Mouse (Mus musculus): ENCODE data around the gene Gm17387. TPM values are rescaled to one million over a fixed set of nuclear protein-coding genes. Genes with fewer than 3 reads are reported as not detected.

Gene Gm17387
- total and polyA plus RNA-seq, 2 experiments from 2014 or later = not detected

DNA sequence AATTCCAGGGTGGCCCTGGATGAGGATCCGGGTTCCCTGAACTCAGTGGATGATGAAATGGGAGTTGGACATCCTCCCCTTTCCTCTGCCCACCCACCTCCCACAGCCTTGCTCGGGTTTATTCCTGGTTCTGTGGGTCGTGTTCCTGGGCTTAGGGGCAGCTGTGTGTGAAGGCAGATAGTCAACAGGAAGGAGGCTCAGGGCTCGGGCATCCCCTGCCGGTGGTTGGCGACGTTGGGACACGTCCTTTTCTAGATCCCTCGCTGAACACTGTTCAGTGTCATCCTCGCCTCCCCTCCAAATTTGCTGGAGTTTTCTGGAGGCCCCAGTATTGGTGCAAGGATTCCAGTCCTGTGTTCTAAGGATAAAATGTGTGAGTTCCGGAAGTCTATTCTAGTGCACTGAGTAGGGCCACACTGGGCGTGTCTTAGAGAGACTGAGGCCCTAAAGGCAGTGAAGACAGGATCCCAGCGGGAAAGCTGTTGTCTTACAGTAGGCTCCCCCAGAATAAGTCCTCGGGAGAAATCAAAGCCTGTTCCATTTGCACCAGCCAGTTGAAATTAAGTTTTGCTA lies 37.7 kb upstream of the Gm17387 start:
- DNase-seq (ENCODE audit: low spot score) = no peak
- Histone ChIP-seq H3K4me3 (ENCODE audit: low read length) (no peak overlapping the region), H3K27me3 (ENCODE audit: insufficient read depth, low read length) (no peaks in the 10 kb centered on the region), H3K36me3 (ENCODE audit: insufficient read depth, low read length) (no peaks in the 10 kb centered on the region), H3K9me3 (ENCODE audit: low read length) (no peaks in the 10 kb centered on the region), H3K4me2 (ENCODE audit: low read depth, low read length) (no peak overlapping the region), H3K4me1 (ENCODE audit: insufficient read depth, low read length) (no peaks in the 10 kb centered on the region), H3K9ac (replicated peaks; ENCODE audit: low read length) (no peak overlapping the region), H3K27ac (no peak overlapping the region)
- WGBS = 89% methylated on average over 13 of the region's 14 CpGs
- TF ChIP-seq CTCF (IDR thresholded peaks at IDR 0.05; ENCODE audit: low read depth) = no peak
- ATAC-seq = no peak

DNA sequence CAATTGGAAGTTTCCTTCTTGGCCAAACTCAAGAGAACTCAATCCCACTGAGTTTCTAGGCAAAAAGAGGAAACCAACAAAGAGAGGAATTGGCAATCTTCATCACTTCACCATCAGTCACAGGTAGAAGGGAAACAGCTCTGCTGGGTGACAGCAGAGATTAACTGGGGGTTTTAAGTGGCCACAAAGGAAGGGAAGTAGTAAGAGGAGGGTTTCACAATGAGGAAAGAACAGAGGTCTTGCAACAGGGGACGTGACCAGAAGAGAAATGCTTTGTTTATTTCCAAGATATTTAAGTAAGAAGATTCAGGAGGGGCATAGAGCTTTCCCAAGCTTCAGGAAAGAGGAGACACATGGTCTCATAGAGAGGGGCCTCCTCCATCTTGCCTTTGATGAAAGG lies 31.1 kb upstream of the Gm17387 start:
- no peak overlapping the region for H3K4me2 ChIP-seq (ENCODE audit: low read depth, low read length)
- H3K9me3 ChIP-seq (ENCODE audit: low read length) = no peaks in the 10 kb centered on the region
- no peaks in the 10 kb centered on the region for H3K4me1 ChIP-seq (ENCODE audit: insufficient read depth, low read length)
- no peak overlapping the region for H3K9ac ChIP-seq (replicated peaks; ENCODE audit: low read length)
- H3K27me3 ChIP-seq (ENCODE audit: insufficient read depth, low read length) = no peaks in the 10 kb centered on the region
- no peak for TF ChIP-seq CTCF (IDR thresholded peaks at IDR 0.05; ENCODE audit: low read depth)
- H3K27ac ChIP-seq = no peak overlapping the region
- DNase-seq (ENCODE audit: low spot score) = no peak
- H3K36me3 ChIP-seq (ENCODE audit: insufficient read depth, low read length) = no peaks in the 10 kb centered on the region
- H3K4me3 ChIP-seq (ENCODE audit: low read length) = no peak overlapping the region
- ATAC-seq = no peak
- WGBS = 52% methylated on average over 1 of the region's 1 CpGs

DNA sequence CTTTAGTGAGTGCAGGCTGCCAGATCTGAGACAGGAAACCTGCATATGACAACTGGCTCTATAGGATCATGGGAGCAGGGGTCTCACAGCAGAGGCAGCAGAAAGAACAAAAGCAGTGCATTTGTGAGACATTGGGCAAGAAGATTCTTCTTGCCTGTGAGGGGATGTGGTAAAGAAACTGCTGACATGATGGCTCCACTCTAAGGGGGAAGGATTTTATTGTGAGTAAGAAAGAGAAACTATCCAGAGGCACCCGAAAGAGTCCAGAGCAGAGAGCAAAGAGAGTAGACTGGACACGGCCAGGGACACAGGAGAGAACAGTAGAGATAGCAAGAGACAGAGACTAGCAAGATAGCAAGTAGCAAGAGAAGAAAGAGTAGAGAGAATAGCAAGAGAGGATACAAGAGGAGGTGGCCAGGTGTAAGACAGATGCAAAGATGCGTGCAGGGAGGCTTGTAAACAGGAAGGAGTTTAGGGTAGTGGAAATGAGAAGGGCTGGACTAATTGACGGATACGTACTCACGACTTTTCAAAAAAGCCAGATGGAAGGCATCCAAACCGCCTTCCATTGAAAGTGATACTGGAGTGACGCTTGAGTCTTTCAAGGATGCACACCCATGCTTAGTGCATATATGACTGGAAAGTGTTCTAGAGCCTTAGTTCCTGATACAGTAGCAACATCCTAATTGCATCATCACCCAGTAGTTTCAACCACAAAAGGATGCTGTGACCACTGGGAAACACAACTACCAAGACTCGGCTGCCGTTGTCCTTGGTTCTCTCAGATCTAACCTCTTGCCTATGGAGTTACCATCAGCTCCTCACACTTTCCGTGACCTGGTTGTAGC lies 29.9 kb upstream of the Gm17387 start:
- H3K27ac ChIP-seq = no peak overlapping the region
- no peaks in the 10 kb centered on the region for H3K27me3 ChIP-seq (ENCODE audit: insufficient read depth, low read length)
- no peak for TF ChIP-seq CTCF (IDR thresholded peaks at IDR 0.05; ENCODE audit: low read depth)
- 89% methylated on average over 11 of the region's 11 CpGs for WGBS
- no peak overlapping the region for H3K4me3 ChIP-seq (ENCODE audit: low read length)
- DNase-seq (ENCODE audit: low spot score) (no peak), ATAC-seq (no peak)
- no peak overlapping the region for H3K4me2 ChIP-seq (ENCODE audit: low read depth, low read length)
- no peaks in the 10 kb centered on the region for H3K36me3 ChIP-seq (ENCODE audit: insufficient read depth, low read length)
- H3K9ac ChIP-seq (replicated peaks; ENCODE audit: low read length) = no peak overlapping the region
- H3K4me1 ChIP-seq (ENCODE audit: insufficient read depth, low read length) = no peaks in the 10 kb centered on the region
- no peaks in the 10 kb centered on the region for H3K9me3 ChIP-seq (ENCODE audit: low read length)

DNA sequence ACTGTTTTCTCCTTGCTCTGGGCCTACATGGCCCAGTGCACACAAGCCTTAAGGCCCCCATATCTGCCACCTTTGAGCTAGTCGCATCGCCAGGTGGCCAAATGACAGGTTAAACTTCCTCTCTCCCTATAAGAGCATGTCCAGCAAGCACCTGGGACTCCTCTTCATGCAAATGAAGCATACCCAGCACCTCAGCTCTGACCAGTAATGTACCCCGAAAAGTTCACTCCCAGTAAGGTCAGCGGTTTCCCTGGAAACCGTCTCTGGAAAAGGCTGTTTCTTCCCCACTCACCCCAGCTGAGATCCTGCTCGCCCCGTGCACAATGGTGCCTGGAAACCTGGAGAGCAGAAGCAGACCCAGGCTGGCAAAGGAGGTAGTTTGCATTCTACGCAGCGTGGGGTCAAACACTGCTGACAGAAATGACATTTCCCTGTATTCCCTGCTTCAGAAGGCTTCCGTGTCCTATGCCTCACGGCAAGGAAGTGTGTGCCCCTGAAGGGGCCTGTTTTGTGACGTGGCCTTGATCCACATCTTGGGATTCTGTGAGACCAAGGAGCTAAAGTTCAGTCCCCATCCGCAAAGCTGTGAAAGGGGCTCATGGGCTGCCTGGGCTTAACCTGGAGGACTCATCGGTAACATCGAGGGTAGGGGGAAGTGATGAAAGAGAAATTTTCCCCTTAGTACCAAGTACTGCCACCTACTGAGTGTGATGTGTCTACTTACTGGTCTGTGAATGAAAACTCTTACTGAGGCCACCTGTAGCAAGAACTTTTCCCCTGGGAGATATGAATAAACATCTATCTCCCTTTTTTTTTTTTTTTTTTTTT lies 27.8 kb upstream of the Gm17387 start:
- no peak for TF ChIP-seq CTCF (IDR thresholded peaks at IDR 0.05; ENCODE audit: low read depth)

DNA sequence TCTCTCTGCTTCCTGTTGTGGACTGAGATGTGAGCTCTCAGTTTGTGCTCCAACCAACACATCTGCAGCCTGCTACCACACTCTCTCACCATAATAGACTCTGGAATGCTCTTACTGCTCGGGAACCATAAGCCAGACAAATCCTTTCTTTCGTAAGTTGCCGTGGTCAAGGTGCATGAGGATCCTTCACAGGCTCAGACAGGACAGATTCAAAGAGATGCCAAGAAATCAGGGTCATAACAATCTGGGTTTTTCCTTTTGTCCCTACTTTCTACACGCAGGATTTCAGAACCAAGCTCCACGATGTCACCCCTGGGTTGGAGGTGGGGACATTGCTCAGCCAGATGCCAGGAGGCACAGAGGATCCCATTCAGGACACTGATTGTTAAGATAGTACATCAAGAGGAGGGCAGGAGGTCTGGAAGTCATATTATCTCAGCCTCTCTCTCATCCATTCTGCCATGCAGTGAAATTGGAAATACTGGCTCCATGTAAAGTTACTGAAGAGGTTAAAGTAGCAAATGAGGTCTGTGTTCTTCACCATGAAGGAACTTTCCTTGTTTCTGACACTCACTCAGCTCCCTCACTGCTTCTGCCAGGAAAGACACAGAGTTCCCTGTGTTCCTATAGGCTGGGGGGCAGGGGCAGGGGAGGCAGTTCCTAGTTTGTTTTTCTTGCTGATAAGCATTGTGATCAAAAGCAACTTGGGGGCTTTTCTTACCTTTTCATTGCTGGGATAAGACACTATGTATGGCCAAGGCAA lies 25.5 kb upstream of the Gm17387 start:
- H3K9me3 ChIP-seq (ENCODE audit: low read length) = no peaks in the 10 kb centered on the region
- no peak for TF ChIP-seq CTCF (IDR thresholded peaks at IDR 0.05; ENCODE audit: low read depth)
- H3K4me1 ChIP-seq (ENCODE audit: insufficient read depth, low read length) = no peaks in the 10 kb centered on the region
- H3K36me3 ChIP-seq (ENCODE audit: insufficient read depth, low read length) = no peaks in the 10 kb centered on the region
- WGBS = 84% methylated on average over 5 of the region's 5 CpGs
- no peaks in the 10 kb centered on the region for H3K27me3 ChIP-seq (ENCODE audit: insufficient read depth, low read length)
- no peak overlapping the region for H3K9ac ChIP-seq (replicated peaks; ENCODE audit: low read length)
- DNase-seq (ENCODE audit: low spot score) = no peak
- H3K4me2 ChIP-seq (ENCODE audit: low read depth, low read length) = no peak overlapping the region
- H3K27ac ChIP-seq = no peak overlapping the region
- ATAC-seq = no peak
- H3K4me3 ChIP-seq (ENCODE audit: low read length) = no peak overlapping the region

More for the DNA sequence above, 27.8 kb upstream of the Gm17387 start:
- WGBS = 65% methylated on average over 15 of the region's 15 CpGs
- Histone ChIP-seq H3K9me3 (ENCODE audit: low read length) (no peaks in the 10 kb centered on the region), H3K9ac (replicated peaks; ENCODE audit: low read length) (no peak overlapping the region), H3K4me1 (ENCODE audit: insufficient read depth, low read length) (no peaks in the 10 kb centered on the region), H3K4me3 (ENCODE audit: low read length) (no peak overlapping the region), H3K4me2 (ENCODE audit: low read depth, low read length) (no peak overlapping the region), H3K36me3 (ENCODE audit: insufficient read depth, low read length) (no peaks in the 10 kb centered on the region), H3K27ac (no peak overlapping the region), H3K27me3 (ENCODE audit: insufficient read depth, low read length) (no peaks in the 10 kb centered on the region)
- DNase-seq (ENCODE audit: low spot score) (no peak), ATAC-seq (no peak)

DNA sequence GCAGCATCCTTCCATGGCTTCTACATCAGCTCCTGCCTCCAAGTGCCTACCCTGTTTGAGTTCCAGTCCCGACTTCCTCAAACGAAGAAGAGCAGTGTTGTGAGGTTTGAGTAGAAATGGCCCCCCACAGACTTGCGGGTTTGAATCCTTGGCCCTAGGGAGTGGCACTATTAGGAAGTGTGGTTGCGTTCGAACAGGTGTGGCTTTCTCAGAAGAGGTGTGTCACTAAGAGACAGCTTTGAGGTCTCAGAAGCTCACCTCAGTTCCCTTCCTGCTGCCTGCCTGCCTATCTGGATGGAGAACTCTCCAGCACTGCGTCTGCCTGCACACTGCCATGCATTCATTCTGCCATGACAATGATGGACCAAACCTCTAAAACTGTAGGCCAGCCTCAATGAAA lies 22.5 kb upstream of the Gm17387 start:
- WGBS = 87% methylated on average over 6 of the region's 6 CpGs
- H3K4me1 ChIP-seq (ENCODE audit: insufficient read depth, low read length) = no peaks in the 10 kb centered on the region
- DNase-seq (ENCODE audit: low spot score) (no peak), ATAC-seq (no peak)
- H3K4me3 ChIP-seq (ENCODE audit: low read length) = no peak overlapping the region
- H3K36me3 ChIP-seq (ENCODE audit: insufficient read depth, low read length) = no peaks in the 10 kb centered on the region
- H3K27me3 ChIP-seq (ENCODE audit: insufficient read depth, low read length) = no peaks in the 10 kb centered on the region
- H3K4me2 ChIP-seq (ENCODE audit: low read depth, low read length) = no peak overlapping the region
- H3K9me3 ChIP-seq (ENCODE audit: low read length) = no peaks in the 10 kb centered on the region
- TF ChIP-seq CTCF (IDR thresholded peaks at IDR 0.05; ENCODE audit: low read depth) = no peak
- no peak overlapping the region for H3K9ac ChIP-seq (replicated peaks; ENCODE audit: low read length)
- H3K27ac ChIP-seq = no peak overlapping the region

Measured in hindbrain, postnatal 0 days (tissue).